Comparison of ENCODE assay signal across 33 mouse cellular contexts in genomic region chr7:45750162-45750561, GRCm38 (mm10). TPM values are rescaled to one million over a fixed set of nuclear protein-coding genes. Genes with fewer than 3 reads are reported as not detected.
DNase-seq lines count a peak whose midpoint lies in the region; ATAC-seq and TF ChIP-seq lines count a peak whose summit lies in the region.
"Had no signal": no experiment of that assay in that cellular context is flagged by ENCODE, and none has a peak within 500 bp of the region (broad histone marks: within the 10 kb centered on the region; RNA-seq: fewer than 3 reads in every experiment).

No protein-coding gene starts in this region.

- no peaks in the 10 kb centered on the region for H3K36me3 ChIP-seq in kidney, embryonic 16.5 days (ENCODE audit: insufficient read depth, low read length)
- H3K36me3 ChIP-seq in intestine, embryonic 15.5 days: no peaks in the 10 kb centered on the region
- no peaks in the 10 kb centered on the region for H3K36me3 ChIP-seq in stomach, postnatal 0 days (ENCODE audit: control insufficient read depth, insufficient read depth, low read length)
- H3K36me3 ChIP-seq: G1E; hindbrain, embryonic 10.5 days; hindbrain, embryonic 15.5 days; limb, embryonic 12.5 days; liver, embryonic 12.5 days; midbrain, embryonic 12.5 days had no signal

- no peak for TF ChIP-seq CTCF in stomach, postnatal 0 days (IDR thresholded peaks at IDR 0.05; ENCODE audit: low read depth)

- H3K27me3 ChIP-seq in kidney, embryonic 16.5 days (ENCODE audit: insufficient read depth, low read length): no peaks in the 10 kb centered on the region
- H3K27me3 ChIP-seq in intestine, embryonic 15.5 days (replicated peaks): no peaks in the 10 kb centered on the region
- H3K27me3 ChIP-seq in stomach, postnatal 0 days (ENCODE audit: control insufficient read depth, insufficient read depth, low read length): no peaks in the 10 kb centered on the region
- H3K27me3 ChIP-seq: forebrain, embryonic 13.5 days; hindbrain, embryonic 15.5 days; limb, embryonic 12.5 days; midbrain, embryonic 12.5 days; Patski had no signal

- no peak for ATAC-seq in kidney, embryonic 16.5 days (ENCODE audit: low FRiP score, low TSS enrichment)
- ATAC-seq in intestine, embryonic 15.5 days: peak; percentile 58; the same call in 1 of the 2 replicates
- ATAC-seq in stomach, postnatal 0 days (ENCODE audit: low FRiP score, low TSS enrichment): no peak
- ATAC-seq: forebrain, embryonic 13.5 days; inflammation-experienced regulatory T-cells, adult 6 months; liver, embryonic 12.5 days; liver, postnatal 0 days; Patski had no signal

- peak; percentile 42 for DNase-seq in kidney, adult 11 months
- DNase-seq in kidney, postnatal 10 days: peak; percentile 43
- peak; percentile 71 for DNase-seq in yolk sac, embryonic 10.5 days (ENCODE audit: low spot score)
- no peak for DNase-seq in testis, postnatal 10 days (ENCODE audit: low spot score)
- no peak for DNase-seq in stomach, postnatal 0 days (ENCODE audit: low spot score)
- DNase-seq: adrenal gland, postnatal 10 days; cerebellum, adult 8-10 months; cerebellum, postnatal 25 days; gastrocnemius, postnatal 14 days; heart, postnatal 14 days; liver, postnatal 0 days; lung, postnatal 36 days; retina, postnatal 1 day; right cerebral cortex, postnatal 14 days; spleen, adult 18-20 months; thymus, postnatal 4 days had no signal

- no peak overlapping the region for H3K9ac ChIP-seq in kidney, embryonic 16.5 days (replicated peaks; ENCODE audit: low read length)
- no peak overlapping the region for H3K9ac ChIP-seq in intestine, embryonic 15.5 days
- no peak overlapping the region for H3K9ac ChIP-seq in stomach, postnatal 0 days (ENCODE audit: low read length)
- H3K9ac ChIP-seq: forebrain, embryonic 13.5 days; hindbrain, embryonic 15.5 days; limb, embryonic 12.5 days; liver, embryonic 12.5 days; liver, postnatal 0 days had no signal

- no peaks in the 10 kb centered on the region; the same call in 1 of the 2 replicates for H3K9me3 ChIP-seq in kidney, embryonic 16.5 days (ENCODE audit: low read length)
- H3K9me3 ChIP-seq in intestine, embryonic 15.5 days: no peaks in the 10 kb centered on the region
- no peaks in the 10 kb centered on the region for H3K9me3 ChIP-seq in stomach, postnatal 0 days (ENCODE audit: control insufficient read depth, low read length)
- H3K9me3 ChIP-seq: G1E; hindbrain, embryonic 15.5 days; midbrain, embryonic 12.5 days had no signal

- 55% methylated on average over 9 of the region's 9 CpGs for WGBS in kidney, embryonic 16.5 days
- 51% methylated on average over 9 of the region's 9 CpGs for WGBS in intestine, embryonic 15.5 days
- 42% methylated on average over 9 of the region's 9 CpGs for WGBS in stomach, postnatal 0 days

- no peak overlapping the region for H3K4me3 ChIP-seq in kidney, embryonic 16.5 days (ENCODE audit: low read length)
- no peak overlapping the region for H3K4me3 ChIP-seq in intestine, embryonic 15.5 days (replicated peaks)
- H3K4me3 ChIP-seq in stomach, postnatal 0 days (ENCODE audit: low read depth, low read length): no peak overlapping the region
- H3K4me3 ChIP-seq: forebrain, embryonic 13.5 days; hindbrain, embryonic 10.5 days; hindbrain, embryonic 15.5 days; left cerebral cortex, adult 2 months; limb, embryonic 12.5 days; liver, embryonic 12.5 days; midbrain, embryonic 12.5 days had no signal

- H3K27ac ChIP-seq in kidney, embryonic 16.5 days (ENCODE audit: low read length): no peak overlapping the region
- H3K27ac ChIP-seq in intestine, embryonic 15.5 days: no peak overlapping the region
- no peak overlapping the region for H3K27ac ChIP-seq in stomach, postnatal 0 days (replicated peaks)
- H3K27ac ChIP-seq: forebrain, embryonic 13.5 days; hindbrain, embryonic 15.5 days; left cerebral cortex, adult 2 months; liver, embryonic 12.5 days; midbrain, embryonic 12.5 days had no signal

- H3K4me2 ChIP-seq in kidney, embryonic 16.5 days (replicated peaks; ENCODE audit: low read depth, low read length): no peak overlapping the region
- H3K4me2 ChIP-seq in intestine, embryonic 15.5 days (replicated peaks): no peak overlapping the region
- no peak overlapping the region for H3K4me2 ChIP-seq in stomach, postnatal 0 days (replicated peaks; ENCODE audit: low read depth)
- H3K4me2 ChIP-seq: forebrain, embryonic 13.5 days; hindbrain, embryonic 15.5 days; liver, embryonic 12.5 days; midbrain, embryonic 12.5 days had no signal

- peaks cover 10% of the 10 kb centered on the region; the same call in 1 of the 2 replicates for H3K4me1 ChIP-seq in kidney, embryonic 16.5 days (ENCODE audit: insufficient read depth, low read length)
- peaks cover 5% of the 10 kb centered on the region for H3K4me1 ChIP-seq in intestine, embryonic 15.5 days (replicated peaks)
- H3K4me1 ChIP-seq in stomach, postnatal 0 days (replicated peaks; ENCODE audit: control insufficient read depth, insufficient read depth): no peaks in the 10 kb centered on the region
- H3K4me1 ChIP-seq: forebrain, embryonic 13.5 days; hindbrain, embryonic 15.5 days; midbrain, embryonic 12.5 days had no signal

- no peak for TF ChIP-seq EP300 in stomach, postnatal 0 days (optimal IDR thresholded peaks at IDR 0.05)

RNA-seq across cellular contexts. Expression of gene Spaca4, which starts 24.5 kb away (rescaled TPM):
- polyA plus RNA-seq in kidney, embryonic 16.5 days (2015; fragmentation: Nextera tagmentation; extraction: Ambion mirVana): not detected in 2 replicates
- 0.49 and 0.74 TPM in 2 replicates for polyA plus RNA-seq in intestine, embryonic 15.5 days (2015; fragmentation: Nextera tagmentation; extraction: Ambion mirVana)
- 0.39 and 0.56 TPM in 2 replicates for polyA plus RNA-seq in stomach, postnatal 0 days (2015; fragmentation: Nextera tagmentation; extraction: Ambion mirVana)
- polyA plus RNA-seq: embryonic facial prominence, embryonic 11.5 days; forebrain, embryonic 13.5 days; G1E; heart, embryonic 14.5 days; hindbrain, embryonic 10.5 days; hindbrain, embryonic 15.5 days; inflammation-experienced regulatory T-cells, adult 6 months; limb, embryonic 12.5 days; liver, embryonic 12.5 days; liver, postnatal 0 days; lung, embryonic 16.5 days; midbrain, embryonic 12.5 days; neural tube, embryonic 14.5 days; Patski; thymus, postnatal 0 days had no signal

RNA-seq across cellular contexts. Expression of gene Fam83e, which starts 29.1 kb away (rescaled TPM):
- 1.1 and 1.2 TPM in 2 replicates for polyA plus RNA-seq in kidney, embryonic 16.5 days (2015; fragmentation: Nextera tagmentation; extraction: Ambion mirVana)
- 19.7 and 22.4 TPM in 2 replicates for polyA plus RNA-seq in intestine, embryonic 15.5 days (2015; fragmentation: Nextera tagmentation; extraction: Ambion mirVana)
- 21.6 and 24.8 TPM in 2 replicates for polyA plus RNA-seq in stomach, postnatal 0 days (2015; fragmentation: Nextera tagmentation; extraction: Ambion mirVana)

RNA-seq across cellular contexts. Expression of gene Sphk2, which starts 32.4 kb away (rescaled TPM):
- 36.2 and 36.7 TPM in 2 replicates for polyA plus RNA-seq in kidney, embryonic 16.5 days (2015; fragmentation: Nextera tagmentation; extraction: Ambion mirVana)
- polyA plus RNA-seq in intestine, embryonic 15.5 days (2015; fragmentation: Nextera tagmentation; extraction: Ambion mirVana): 38.1 and 41.6 TPM in 2 replicates
- 23.6 and 24.5 TPM in 2 replicates for polyA plus RNA-seq in stomach, postnatal 0 days (2015; fragmentation: Nextera tagmentation; extraction: Ambion mirVana)

RNA-seq across cellular contexts. Expression of gene Lmtk3, which starts 33.4 kb away (rescaled TPM):
- 1.3 and 1.8 TPM in 2 replicates for polyA plus RNA-seq in kidney, embryonic 16.5 days (2015; fragmentation: Nextera tagmentation; extraction: Ambion mirVana)
- polyA plus RNA-seq in intestine, embryonic 15.5 days (2015; fragmentation: Nextera tagmentation; extraction: Ambion mirVana): 0.43 and 0.90 TPM in 2 replicates
- 0.15 and 0.27 TPM in 2 replicates for polyA plus RNA-seq in stomach, postnatal 0 days (2015; fragmentation: Nextera tagmentation; extraction: Ambion mirVana)
- polyA plus RNA-seq: liver, postnatal 0 days; thymus, postnatal 0 days had no signal

RNA-seq across cellular contexts. Expression of gene Sult2b1, which starts 34.3 kb away (rescaled TPM):
- polyA plus RNA-seq in kidney, embryonic 16.5 days (2015; fragmentation: Nextera tagmentation; extraction: Ambion mirVana): 1.9 and 2.5 TPM in 2 replicates
- polyA plus RNA-seq in intestine, embryonic 15.5 days (2015; fragmentation: Nextera tagmentation; extraction: Ambion mirVana): 2.8 and 2.9 TPM in 2 replicates
- polyA plus RNA-seq in stomach, postnatal 0 days (2015; fragmentation: Nextera tagmentation; extraction: Ambion mirVana): 83.2 and 87.1 TPM in 2 replicates
- polyA plus RNA-seq: G1E had no signal

Comparison
In these comparisons a context has a peak if more than half of its experiments do, and no peak if none do; other contexts are left out.
1. DNase-seq: peak in kidney, adult 11 months (single experiment), kidney, postnatal 10 days (single experiment) and yolk sac, embryonic 10.5 days (single experiment); none in testis, postnatal 10 days (single experiment) and stomach, postnatal 0 days (single experiment).